Mouse (Mus musculus) limb, embryonic 10.5 days (tissue): Measurements from ENCODE around the gene Nsf. TPM values are rescaled to one million over a fixed set of nuclear protein-coding genes. Genes with fewer than 3 reads are reported as not detected.

Source experiments
- DNase-seq: peaks from one replicate; pipeline ENCODE4 v3.0.0-alpha.2; 2017; ENCODE audit warnings: low spot score
- H3K27ac ChIP-seq: fragments of 300-500 bp; sonication (generic); 2 replicates; pipeline ENCODE4 v1.5.1; 2016; ENCODE audit warnings: mild to moderate bottlenecking
- H3K27me3 ChIP-seq: fragments of 300-500 bp; sonication (generic); 2 replicates; pipeline ENCODE4 v1.6.1; 2016; ENCODE audit warnings: low read depth, mild to moderate bottlenecking; ENCODE audit not compliant: poor library complexity, severe bottlenecking
- H3K36me3 ChIP-seq: fragments of 300-500 bp; sonication (generic); 2 replicates; pipeline ENCODE4 v1.6.1; 2016; ENCODE audit warnings: mild to moderate bottlenecking, moderate library complexity
- H3K4me1 ChIP-seq: fragments of 300-500 bp; sonication (generic); 2 replicates; pipeline ENCODE4 v1.6.1; 2016
- H3K4me3 ChIP-seq: fragments of 300-500 bp; sonication (generic); 2 replicates; pipeline ENCODE4 v1.5.1; 2016; ENCODE audit warnings: mild to moderate bottlenecking, moderate library complexity
- H3K9me3 ChIP-seq: fragments of 300-500 bp; sonication (generic); replicated peaks from 2 replicates; pipeline ENCODE4 v1.6.1; 2016; ENCODE audit warnings: mild to moderate bottlenecking
- WGBS: fragments of 180-500 bp; shearing (Covaris S2); methylation state at CpG from one replicate; pipeline ENCODE4 v1.1.7; 2016; 5-methylcytosine and 5-hydroxymethylcytosine counted together
- polyA plus RNA-seq: library from polyadenylated mRNA; unstranded; fragments of >200 nt; fragmentation: Nextera tagmentation; extraction: Ambion mirVana; gene quantifications from 2 replicates; pipeline ENCODE4 v1.2.1, GENCODE M21; 2016

Gene Nsf
- polyA plus RNA-seq, 1 experiment from 2014 or later = 56.1 TPM

- peak; percentile 61 for DNase-seq
- 1% methylated on average over 11 of the region's 11 CpGs for WGBS
Measured at GRCm38 (mm10) chr11:103840834-103841233, 113.0 kb downstream of the Nsf start.

GRCm38 (mm10) chr11:103838955-103839354, 114.9 kb downstream of the Nsf start:
- WGBS = 79% methylated on average over 2 of the region's 2 CpGs
- H3K27ac ChIP-seq = no peak overlapping the region
- DNase-seq = no peak
- H3K9me3 ChIP-seq = no peaks in the 10 kb centered on the region
- H3K27me3 ChIP-seq = no peaks in the 10 kb centered on the region
- H3K4me3 ChIP-seq = no peak overlapping the region
- H3K36me3 ChIP-seq = peaks cover 2% of the 10 kb centered on the region; the same call in 1 of the 2 replicates
- peaks cover 20% of the 10 kb centered on the region for H3K4me1 ChIP-seq

More at GRCm38 (mm10) chr11:103840834-103841233, 113.0 kb downstream of the Nsf start:
- Histone ChIP-seq H3K27ac (peak overlapping the region; percentile 61), H3K9me3 (no peaks in the 10 kb centered on the region), H3K36me3 (peaks cover 8% of the 10 kb centered on the region; the same call in 1 of the 2 replicates), H3K27me3 (no peaks in the 10 kb centered on the region), H3K4me3 (peak overlapping the region; percentile 36), H3K4me1 (peaks cover 20% of the 10 kb centered on the region)

GRCm38 (mm10) chr11:103832331-103832730, 121.5 kb downstream of the Nsf start:
- no peak overlapping the region for H3K27ac ChIP-seq

GRCm38 (mm10) chr11:103831766-103832165, 122.1 kb downstream of the Nsf start:
- Histone ChIP-seq H3K4me1 (peaks cover 4% of the 10 kb centered on the region; the same call in 1 of the 2 replicates), H3K27me3 (no peaks in the 10 kb centered on the region), H3K27ac (no peak overlapping the region), H3K36me3 (peaks cover 9% of the 10 kb centered on the region), H3K9me3 (no peaks in the 10 kb centered on the region), H3K4me3 (no peak overlapping the region)
- WGBS = 87% methylated on average over 3 of the region's 3 CpGs
- DNase-seq = no peak

More at GRCm38 (mm10) chr11:103832331-103832730, 121.5 kb downstream of the Nsf start:
- Histone ChIP-seq H3K4me3 (no peak overlapping the region), H3K27me3 (no peaks in the 10 kb centered on the region), H3K4me1 (peaks cover 4% of the 10 kb centered on the region; the same call in 1 of the 2 replicates), H3K9me3 (no peaks in the 10 kb centered on the region), H3K36me3 (peaks cover 8% of the 10 kb centered on the region)
- no peak for DNase-seq
- WGBS = 85% methylated on average over 4 of the region's 4 CpGs

- Histone ChIP-seq H3K4me1 (peaks cover 4% of the 10 kb centered on the region; the same call in 1 of the 2 replicates), H3K4me3 (no peak overlapping the region), H3K27me3 (no peaks in the 10 kb centered on the region), H3K27ac (no peak overlapping the region), H3K9me3 (no peaks in the 10 kb centered on the region), H3K36me3 (peaks cover 17% of the 10 kb centered on the region)
- DNase-seq = no peak
- 85% methylated on average over 9 of the region's 9 CpGs for WGBS
Measured at GRCm38 (mm10) chr11:103830476-103830875, 123.4 kb downstream of the Nsf start.

GRCm38 (mm10) chr11:103829956-103830355, 123.9 kb downstream of the Nsf start:
- Histone ChIP-seq H3K4me1 (peaks cover 4% of the 10 kb centered on the region; the same call in 1 of the 2 replicates), H3K4me3 (no peak overlapping the region), H3K27ac (no peak overlapping the region), H3K9me3 (no peaks in the 10 kb centered on the region), H3K36me3 (peaks cover 21% of the 10 kb centered on the region), H3K27me3 (no peaks in the 10 kb centered on the region)
- no peak for DNase-seq
- WGBS = 84% methylated on average over 4 of the region's 4 CpGs

- no peak for DNase-seq
- Histone ChIP-seq H3K4me3 (no peak overlapping the region), H3K9me3 (no peaks in the 10 kb centered on the region), H3K27ac (no peak overlapping the region), H3K27me3 (no peaks in the 10 kb centered on the region), H3K4me1 (peaks cover 4% of the 10 kb centered on the region; the same call in 1 of the 2 replicates), H3K36me3 (peaks cover 27% of the 10 kb centered on the region)
- 79% methylated on average over 7 of the region's 7 CpGs for whole genome bisulfite sequencing
Measured at GRCm38 (mm10) chr11:103828866-103829265, 125.0 kb downstream of the Nsf start.

- Histone ChIP-seq H3K9me3 (no peaks in the 10 kb centered on the region), H3K4me1 (peaks cover 4% of the 10 kb centered on the region; the same call in 1 of the 2 replicates), H3K27me3 (no peaks in the 10 kb centered on the region), H3K4me3 (no peak overlapping the region), H3K27ac (no peak overlapping the region), H3K36me3 (peaks cover 43% of the 10 kb centered on the region)
- 90% methylated on average over 6 of the region's 6 CpGs for WGBS
- no peak for DNase-seq
Measured at GRCm38 (mm10) chr11:103827201-103827600, 126.7 kb downstream of the Nsf start.

- H3K9me3 ChIP-seq = no peaks in the 10 kb centered on the region
- H3K36me3 ChIP-seq = peaks cover 8% of the 10 kb centered on the region
- no peak for DNase-seq
- peaks cover 13% of the 10 kb centered on the region; the same call in 1 of the 2 replicates for H3K4me1 ChIP-seq
- H3K27ac ChIP-seq = no peak overlapping the region
- 93% methylated on average over 8 of the region's 8 CpGs for WGBS
- H3K27me3 ChIP-seq = peaks cover 44% of the 10 kb centered on the region
- H3K4me3 ChIP-seq = no peak overlapping the region
Measured at GRCm38 (mm10) chr11:103816719-103817118, 137.1 kb downstream of the Nsf start.

- Histone ChIP-seq H3K4me3 (no peak overlapping the region), H3K36me3 (peaks cover 2% of the 10 kb centered on the region; the same call in 1 of the 2 replicates), H3K4me1 (peaks cover 16% of the 10 kb centered on the region; the same call in 1 of the 2 replicates), H3K27ac (no peak overlapping the region), H3K9me3 (no peaks in the 10 kb centered on the region), H3K27me3 (peaks cover 51% of the 10 kb centered on the region)
- WGBS = 59% methylated on average over 13 of the region's 13 CpGs
- DNase-seq = no peak
Measured at GRCm38 (mm10) chr11:103815986-103816385, 137.9 kb downstream of the Nsf start.

GRCm38 (mm10) chr11:103814808-103815207, 139.0 kb downstream of the Nsf start:
- Histone ChIP-seq H3K27me3 (peaks cover 63% of the 10 kb centered on the region), H3K4me3 (no peak overlapping the region), H3K9me3 (no peaks in the 10 kb centered on the region), H3K4me1 (peaks cover 25% of the 10 kb centered on the region), H3K27ac (no peak overlapping the region), H3K36me3 (no peaks in the 10 kb centered on the region)
- no peak for DNase-seq
- WGBS = 19% methylated on average over 3 of the region's 3 CpGs

- Histone ChIP-seq H3K36me3 (no peaks in the 10 kb centered on the region), H3K27ac (no peak overlapping the region), H3K4me1 (peaks cover 46% of the 10 kb centered on the region), H3K27me3 (peaks cover 99% of the 10 kb centered on the region), H3K4me3 (no peak overlapping the region), H3K9me3 (no peaks in the 10 kb centered on the region)
- DNase-seq = no peak
- 73% methylated on average over 25 of the region's 25 CpGs for WGBS
Measured at GRCm38 (mm10) chr11:103811246-103811645, 142.6 kb downstream of the Nsf start.

- H3K27ac ChIP-seq = peak overlapping the region; percentile 80; the same call in 1 of the 2 replicates
- peaks cover 40% of the 10 kb centered on the region for H3K4me1 ChIP-seq
- H3K36me3 ChIP-seq = no peaks in the 10 kb centered on the region
- H3K27me3 ChIP-seq = peaks cover 100% of the 10 kb centered on the region
- no peak for DNase-seq
- H3K9me3 ChIP-seq = no peaks in the 10 kb centered on the region
- peak overlapping the region; percentile 65 for H3K4me3 ChIP-seq
- 20% methylated on average over 12 of the region's 12 CpGs for WGBS
Measured at GRCm38 (mm10) chr11:103810631-103811030, 143.2 kb downstream of the Nsf start.
